Mouse (Mus musculus) liver, embryonic 14.5 days (tissue): Measurements from ENCODE around the gene Rpl23a. TPM values are rescaled to one million over a fixed set of nuclear protein-coding genes. Genes with fewer than 3 reads are reported as not detected.
A peak's percentile ranks its signal among the peaks of the same experiment; 100 is the strongest.

Experiments
- ATAC-seq: fragments of 200-750 bp; cut with Nextera tagmentation; 2 replicates; pipeline ENCODE4 v1.8.0; 2017; ENCODE audit warnings: moderate number of reproducible peaks, mild to moderate bottlenecking, moderate library complexity; ENCODE audit not compliant: insufficient read depth
- DNase-seq, 3 experiments: peaks; one replicate each; pipeline ENCODE4 v3.0.0-alpha.2; 2012 to 2013; ENCODE audit warnings: low read depth in 3 of 3, low spot score in 3 of 3
- H3K27ac ChIP-seq: fragments of 300-500 bp; sonication (generic); 2 replicates; pipeline ENCODE4 v1.5.1; 2014; ENCODE audit warnings: moderate library complexity, mild to moderate bottlenecking, control low read depth, inconsistent platforms
- H3K27me3 ChIP-seq: fragments of 300-500 bp; sonication (generic); 2 replicates; pipeline ENCODE4 v1.6.1; 2014; ENCODE audit warnings: mild to moderate bottlenecking, low read length, moderate library complexity; ENCODE audit not compliant: control insufficient read depth, insufficient read depth
- H3K36me3 ChIP-seq: fragments of 300-500 bp; sonication (generic); replicated peaks from 2 replicates; pipeline ENCODE4 v1.6.1; 2014; ENCODE audit warnings: low read depth; ENCODE audit not compliant: control insufficient read depth, insufficient read depth
- H3K4me1 ChIP-seq, 2 experiments: fragments of 200-500 bp in 1 of 2; fragments of 300-500 bp in 1 of 2; sonication (generic) in 1 of 2; replicated peaks; 2 replicates each; pipeline ENCODE4 v1.6.1; 2012 to 2014; ENCODE audit warnings: antibody characterized with exemption in 1 of 2, inconsistent platforms in 1 of 2, low read length in 1 of 2; ENCODE audit not compliant: control insufficient read depth in 2 of 2, insufficient read depth in 2 of 2
- H3K4me2 ChIP-seq: fragments of 300-500 bp; sonication (generic); 2 replicates; pipeline ENCODE4 v1.6.1; 2014; ENCODE audit warnings: low read depth, mild to moderate bottlenecking, control low read depth, moderate library complexity
- H3K4me3 ChIP-seq, 2 experiments: fragments of 200-500 bp in 1 of 2; fragments of 300-500 bp in 1 of 2; sonication (generic) in 1 of 2; 2 replicates each; pipeline ENCODE4 v1.5.1; 2012 to 2014; ENCODE audit warnings: low read depth in 2 of 2, low read length in 2 of 2, mild to moderate bottlenecking in 2 of 2, control low read depth in 1 of 2, inconsistent platforms in 1 of 2, moderate library complexity in 1 of 2; ENCODE audit not compliant: insufficient read depth in 1 of 2
- H3K9ac ChIP-seq: fragments of 300-500 bp; sonication (generic); replicated peaks from 2 replicates; pipeline ENCODE4 v1.6.1; 2014; ENCODE audit warnings: mild to moderate bottlenecking, control low read depth, moderate library complexity
- H3K9me3 ChIP-seq: fragments of 300-500 bp; sonication (generic); 2 replicates; pipeline ENCODE4 v1.6.1; 2016; ENCODE audit warnings: low read length, mixed read lengths; ENCODE audit not compliant: control insufficient read depth
- CTCF ChIP-seq: IDR thresholded peaks from 2 replicates; pipeline ENCODE4 v1.5.1; 2016; ENCODE audit warnings: antibody characterized with exemption, low read depth, control low read depth
- EP300 ChIP-seq: IDR thresholded peaks from 2 replicates; pipeline ENCODE4 v1.6.1; 2016; ENCODE audit warnings: antibody characterized with exemption, low read depth
- WGBS: fragments of 180-500 bp; shearing (Covaris S2); extraction: QIAGEN DNeasy Blood & Tissue Kit; methylation state at CpG from one replicate; pipeline ENCODE4 v1.1.7; 2014; ENCODE audit not compliant: insufficient replicate concordance; 5-methylcytosine and 5-hydroxymethylcytosine counted together
- polyA plus RNA-seq, 2 experiments: library from polyadenylated mRNA; depleted of rRNA in 1 of 2; stranded (reverse) in 1 of 2; unstranded in 1 of 2; fragments of >200 nt; fragmentation: Nextera tagmentation in 1 of 2; extraction: Ambion mirVana in 1 of 2; gene quantifications; 2 replicates each; pipeline versions ENCODE4 v1.2.1 to v1.2.3; 2012 to 2014

The Rpl23a gene
- polyA plus RNA-seq, 2 experiments: 1,100 to 1,347 TPM

DNA sequence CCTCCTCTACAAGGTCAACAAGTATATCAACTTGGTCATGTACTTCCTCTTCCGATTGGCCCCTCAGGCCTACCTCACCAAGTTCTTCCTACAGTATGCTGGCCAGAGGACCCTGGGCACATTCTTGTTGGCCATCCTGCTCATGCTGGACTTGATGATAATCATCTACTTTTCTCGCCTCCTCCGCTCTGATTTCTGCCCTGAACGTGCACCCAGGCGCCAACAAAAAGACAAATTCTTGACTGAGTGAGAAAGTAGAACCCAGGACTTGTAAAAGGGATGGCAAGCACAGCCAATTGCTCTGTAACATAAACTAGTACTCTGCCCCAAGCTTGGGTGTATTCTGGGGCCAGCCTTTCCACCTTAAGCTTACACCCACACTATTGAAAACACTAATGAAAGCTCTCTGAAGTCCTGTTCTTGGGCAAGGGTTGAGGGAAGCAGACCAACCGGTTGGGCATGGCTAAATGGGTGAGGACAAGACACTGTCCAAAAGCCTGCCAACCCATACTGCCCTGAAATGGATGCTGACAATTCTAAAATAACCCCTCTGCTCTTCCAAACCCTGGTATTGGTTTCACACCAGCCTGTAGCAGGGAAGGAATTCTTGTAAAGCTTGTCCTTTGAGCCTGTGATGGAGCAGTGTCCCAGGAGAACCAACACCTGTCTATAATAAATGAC, 3.2 kb downstream of the Rpl23a start:
- peaks cover 16 to 28% of the 10 kb centered on the region in 2 experiments for H3K4me1 ChIP-seq
- peak overlapping the region; percentile 96 for H3K27ac ChIP-seq
- H3K9me3 ChIP-seq: no peaks in the 10 kb centered on the region
- peak overlapping the region; percentile 85 to 86 for H3K4me3 ChIP-seq
- no peak for TF ChIP-seq EP300
- no peak for TF ChIP-seq CTCF
- H3K36me3 ChIP-seq: peaks cover 34% of the 10 kb centered on the region
- H3K4me2 ChIP-seq: peak overlapping the region; percentile 99
- no peak for ATAC-seq
- WGBS: 27% methylated on average over 6 of the region's 6 CpGs
- no peak for DNase-seq
- H3K9ac ChIP-seq: peak overlapping the region; percentile 99
- H3K27me3 ChIP-seq: no peaks in the 10 kb centered on the region

DNA sequence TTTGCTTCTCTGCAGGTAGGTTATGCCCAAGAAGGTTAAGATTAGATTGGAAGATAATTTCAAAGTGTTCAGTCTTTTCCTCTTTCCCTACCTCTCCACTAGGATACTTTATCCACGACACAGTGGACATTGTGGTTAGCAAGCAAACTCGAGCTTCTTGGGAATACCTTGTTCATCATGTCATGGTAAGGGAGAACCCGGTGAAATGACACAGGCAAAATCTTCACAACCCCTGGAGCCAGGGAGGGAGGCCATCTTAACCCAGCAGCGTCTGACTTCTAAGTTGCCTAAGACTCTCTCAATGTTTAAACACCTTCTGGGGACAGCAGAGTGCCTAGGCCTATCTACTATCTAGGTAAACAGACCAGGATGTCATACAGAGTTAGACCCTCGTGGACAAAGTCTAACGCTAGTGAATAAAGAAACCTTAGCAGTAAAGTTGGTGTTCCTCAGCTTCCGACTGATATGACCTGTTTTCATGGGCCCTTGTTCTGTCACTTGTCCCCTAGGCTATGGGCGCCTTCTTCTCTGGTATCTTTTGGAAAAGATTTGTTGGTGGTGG, 3.9 kb downstream of the Rpl23a start:
- Histone ChIP-seq H3K27ac (peak overlapping the region; percentile 96), H3K27me3 (no peaks in the 10 kb centered on the region), H3K9ac (peak overlapping the region; percentile 99), H3K36me3 (peaks cover 34% of the 10 kb centered on the region), H3K4me1 (peaks cover 21 to 33% of the 10 kb centered on the region in 2 experiments), H3K4me2 (peak overlapping the region; percentile 99), H3K9me3 (no peaks in the 10 kb centered on the region), H3K4me3 (peak overlapping the region; percentile 85 to 86)
- TF ChIP-seq EP300: no peak
- TF ChIP-seq CTCF: no peak
- ATAC-seq (no peak), DNase-seq (no peak)
- 9% methylated on average over 8 of the region's 8 CpGs for WGBS

DNA sequence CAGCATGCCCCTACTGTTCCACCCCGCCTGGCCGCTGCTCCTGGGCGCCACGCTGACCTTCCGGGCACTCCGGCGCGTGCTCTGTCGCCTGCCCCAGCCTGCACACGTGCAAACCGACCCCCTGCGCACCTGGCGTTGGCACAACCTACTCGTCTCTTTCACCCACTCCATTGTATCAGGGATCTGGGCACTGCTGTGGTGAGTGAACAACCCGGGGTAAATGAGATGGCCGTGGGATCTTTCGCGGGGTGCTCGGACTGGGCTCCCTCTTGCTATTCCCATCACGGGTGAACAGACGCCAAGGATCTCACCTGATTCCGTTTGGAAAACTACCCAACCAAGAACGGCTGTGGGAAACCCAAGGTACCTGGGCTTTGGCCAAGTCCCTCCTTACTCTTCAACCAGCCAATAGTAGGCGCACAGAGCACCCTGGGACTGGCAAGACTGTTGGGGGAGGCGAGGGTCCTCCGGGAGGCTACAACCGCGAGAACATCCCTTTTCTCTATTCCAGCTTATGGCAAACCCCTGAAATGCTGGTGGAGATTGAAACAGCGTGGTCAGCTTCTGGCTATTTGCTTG, 4.4 kb downstream of the Rpl23a start:
- Histone ChIP-seq H3K36me3 (peaks cover 34% of the 10 kb centered on the region), H3K9me3 (no peaks in the 10 kb centered on the region), H3K4me2 (peak overlapping the region; percentile 99), H3K4me3 (peak overlapping the region; percentile 85 to 86), H3K9ac (peak overlapping the region; percentile 99), H3K4me1 (peaks cover 21 to 28% of the 10 kb centered on the region in 2 experiments), H3K27ac (peak overlapping the region; percentile 96), H3K27me3 (no peaks in the 10 kb centered on the region)
- DNase-seq (peak in 1 of 3 experiments; percentile 60), ATAC-seq (peak; percentile 5)
- TF ChIP-seq EP300 (no peak), CTCF (0 out of 2 replicates have a peak, but pooled peaks have one; percentile 0)
- 1% methylated on average over 29 of the region's 29 CpGs for WGBS

DNA sequence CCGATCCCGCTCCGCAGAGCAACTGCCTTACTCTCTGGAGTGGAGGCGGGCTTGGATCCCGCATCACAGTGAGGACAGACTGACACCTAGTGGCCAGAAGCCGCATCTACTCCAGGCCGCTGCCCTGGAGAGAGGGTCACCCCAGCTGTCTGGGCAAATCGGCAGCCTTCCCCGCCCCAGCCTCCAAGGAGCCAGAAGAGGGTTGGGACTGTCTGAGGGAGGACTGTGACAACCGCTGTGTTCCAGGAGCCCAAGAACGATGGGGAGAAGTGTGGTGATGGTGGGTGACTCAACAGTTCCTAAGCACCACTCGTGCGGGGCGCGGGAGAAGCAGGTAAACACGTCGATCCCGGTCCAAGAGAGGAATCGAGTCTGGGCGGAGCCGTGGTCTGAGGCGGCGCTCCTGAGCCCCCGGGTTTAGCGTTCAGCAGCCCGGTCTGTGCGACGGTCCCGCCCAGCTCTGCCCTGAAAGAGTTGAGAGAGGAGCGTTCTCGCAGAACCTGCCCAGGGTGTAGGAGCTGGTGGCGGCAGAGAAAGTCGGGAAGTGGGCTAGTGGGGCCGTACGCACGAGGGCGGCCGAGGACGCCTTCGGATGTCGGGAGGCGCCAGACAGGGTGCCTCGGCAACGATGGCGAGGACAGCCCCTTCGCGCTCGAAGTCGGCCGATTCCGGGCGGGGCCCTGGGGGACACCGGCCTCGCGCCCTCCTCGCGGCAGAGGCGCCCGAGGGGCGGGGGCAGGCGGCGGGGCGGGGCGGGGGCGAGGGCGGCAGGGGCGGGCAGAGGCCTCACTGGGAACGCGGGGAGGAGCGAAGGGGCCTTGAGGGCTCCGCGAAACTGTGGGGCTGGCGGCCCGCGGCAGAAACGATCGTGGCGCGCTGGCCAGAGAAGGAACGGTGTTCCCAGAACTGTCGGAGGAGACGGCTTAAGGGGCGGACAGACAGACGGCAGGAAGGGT, 5.2 kb downstream of the Rpl23a start:
- Histone ChIP-seq H3K9me3 (no peaks in the 10 kb centered on the region), H3K4me3 (peak overlapping the region; percentile 86 to 90), H3K4me1 (peaks cover 21 to 28% of the 10 kb centered on the region in 2 experiments), H3K4me2 (peak overlapping the region; percentile 99), H3K27me3 (no peaks in the 10 kb centered on the region), H3K27ac (peak overlapping the region; percentile 96), H3K9ac (peak overlapping the region; percentile 99), H3K36me3 (peaks cover 34% of the 10 kb centered on the region)
- TF ChIP-seq EP300 (no peak; the same call in 1 of the 2 replicates), CTCF (peak; percentile 99)
- ATAC-seq: peak; percentile 77
- peak; percentile 87 to 93 (median 91) for DNase-seq
- under 1% methylated on average over 82 of the region's 84 CpGs for WGBS
